Mouse (Mus musculus) midbrain, postnatal 0 days (tissue): ENCODE measurements around the gene Pik3ap1. TPM values are rescaled to one million over a fixed set of nuclear protein-coding genes. Genes with fewer than 3 reads are reported as not detected.

Experiments used
- ATAC-seq: fragments of 200-750 bp; cut with Nextera tagmentation; 2 replicates; pipeline ENCODE4 v1.8.0; 2017; ENCODE audit warnings: moderate number of reproducible peaks, mild to moderate bottlenecking, moderate TSS enrichment, moderate library complexity; ENCODE audit not compliant: low FRiP score
- DNase-seq: peaks from one replicate; pipeline ENCODE4 v3.0.0-alpha.2; 2015; ENCODE audit warnings: low spot score
- H3K27ac ChIP-seq: fragments of 300-500 bp; sonication (generic); 2 replicates; pipeline ENCODE4 v1.5.1; 2014; ENCODE audit warnings: low read depth, mild to moderate bottlenecking, low read length, mixed read lengths
- H3K27me3 ChIP-seq: fragments of 300-500 bp; sonication (generic); 2 replicates; pipeline ENCODE4 v1.6.1; 2014; ENCODE audit warnings: low read length, control low read depth, mixed read lengths; ENCODE audit not compliant: insufficient read depth
- H3K36me3 ChIP-seq: fragments of 300-500 bp; sonication (generic); 2 replicates; pipeline ENCODE4 v1.6.1; 2014; ENCODE audit warnings: low read length, control low read depth, mixed read lengths; ENCODE audit not compliant: insufficient read depth
- H3K4me1 ChIP-seq: fragments of 300-500 bp; sonication (generic); 2 replicates; pipeline ENCODE4 v1.6.1; 2014; ENCODE audit warnings: mild to moderate bottlenecking, control low read depth, antibody characterized with exemption, low read length, mixed read lengths; ENCODE audit not compliant: insufficient read depth
- H3K4me2 ChIP-seq: fragments of 300-500 bp; sonication (generic); 2 replicates; pipeline ENCODE4 v1.6.1; 2014; ENCODE audit warnings: low read depth, mild to moderate bottlenecking, low read length, mixed read lengths; ENCODE audit not compliant: poor library complexity, severe bottlenecking
- H3K4me3 ChIP-seq: fragments of 300-500 bp; sonication (generic); 2 replicates; pipeline ENCODE4 v1.5.1; 2014; ENCODE audit warnings: low read depth, mild to moderate bottlenecking, low read length, moderate library complexity
- H3K9ac ChIP-seq: fragments of 300-500 bp; sonication (generic); replicated peaks from 2 replicates; pipeline ENCODE4 v1.6.1; 2014; ENCODE audit warnings: mild to moderate bottlenecking, low read length, moderate library complexity, mixed read lengths; ENCODE audit not compliant: poor library complexity, severe bottlenecking
- H3K9me3 ChIP-seq: fragments of 300-500 bp; sonication (generic); 2 replicates; pipeline ENCODE4 v1.6.1; 2016; ENCODE audit warnings: low read length, control low read depth
- CTCF ChIP-seq: IDR thresholded peaks from 2 replicates; pipeline ENCODE4 v1.5.1; 2016; ENCODE audit warnings: antibody characterized with exemption, mild to moderate bottlenecking
- WGBS: fragments of 180-500 bp; shearing (Covaris S2); extraction: QIAGEN DNeasy Blood & Tissue Kit; methylation state at CpG from one replicate; pipeline ENCODE4 v1.1.7; 2014; 5-methylcytosine and 5-hydroxymethylcytosine counted together
- polyA plus RNA-seq: library from polyadenylated mRNA; unstranded; fragments of >200 nt; fragmentation: Nextera tagmentation; extraction: Ambion mirVana; gene quantifications from 2 replicates; pipeline ENCODE4 v1.2.1, GENCODE M21; 2015
- total RNA-seq: library from RNA; depleted of rRNA; stranded (reverse); fragments of >200 nt; gene quantifications from 2 replicates; pipeline ENCODE4 v1.2.3, GENCODE M21; 2014

Gene Pik3ap1
- total and polyA plus RNA-seq, 2 experiments from 2014 or later = 1.6 to 3.1 TPM

DNA sequence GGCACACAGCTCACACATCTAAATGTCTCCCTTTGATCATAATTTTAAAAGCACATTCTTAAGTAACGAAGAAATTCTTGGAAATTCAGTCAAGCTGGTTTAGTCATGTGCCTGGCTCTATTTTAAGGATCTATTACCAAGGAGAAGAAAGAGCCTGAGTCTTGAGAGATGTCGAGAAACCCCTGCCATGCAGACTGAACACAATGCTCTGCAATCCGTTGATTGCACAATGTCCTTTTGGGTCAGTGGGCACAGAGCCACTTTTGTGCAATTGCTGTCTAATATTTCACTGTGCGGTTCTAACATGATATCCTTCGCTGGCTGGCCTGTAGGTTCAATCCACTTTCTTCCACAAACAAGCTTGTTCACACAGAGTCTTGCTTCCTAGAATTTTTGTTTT, 33.1 kb upstream of the Pik3ap1 start:
- no peaks in the 10 kb centered on the region for H3K27me3 ChIP-seq
- no peaks in the 10 kb centered on the region for H3K4me1 ChIP-seq
- no peaks in the 10 kb centered on the region for H3K9me3 ChIP-seq
- 60% methylated on average over 5 of the region's 5 CpGs for WGBS
- TF ChIP-seq CTCF = no peak
- no peak overlapping the region for H3K4me2 ChIP-seq
- no peak overlapping the region for H3K9ac ChIP-seq
- DNase-seq (no peak), ATAC-seq (no peak)
- H3K4me3 ChIP-seq = no peak overlapping the region
- no peaks in the 10 kb centered on the region for H3K36me3 ChIP-seq
- no peak overlapping the region for H3K27ac ChIP-seq

DNA sequence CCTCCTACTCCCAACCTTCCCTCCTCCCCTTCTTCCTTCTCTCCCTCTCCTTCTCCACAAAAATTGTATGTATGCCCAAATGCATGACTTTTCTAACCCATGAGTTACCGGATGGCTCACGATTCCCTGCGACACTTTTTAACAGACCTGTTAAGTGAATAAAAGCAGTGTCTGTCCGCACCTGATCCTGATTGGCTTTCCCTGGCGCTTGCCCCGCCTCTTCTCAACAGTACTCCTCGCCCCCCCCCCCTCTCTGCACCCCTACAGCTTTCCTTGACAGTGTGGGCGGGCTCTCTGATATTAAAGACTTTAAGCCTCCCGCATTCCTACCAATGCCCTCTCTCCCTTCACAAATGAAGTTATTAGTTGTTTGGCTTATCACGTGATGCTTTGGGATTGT, 31.3 kb upstream of the Pik3ap1 start:
- WGBS = 42% methylated on average over 10 of the region's 10 CpGs
- no peaks in the 10 kb centered on the region for H3K27me3 ChIP-seq

DNA sequence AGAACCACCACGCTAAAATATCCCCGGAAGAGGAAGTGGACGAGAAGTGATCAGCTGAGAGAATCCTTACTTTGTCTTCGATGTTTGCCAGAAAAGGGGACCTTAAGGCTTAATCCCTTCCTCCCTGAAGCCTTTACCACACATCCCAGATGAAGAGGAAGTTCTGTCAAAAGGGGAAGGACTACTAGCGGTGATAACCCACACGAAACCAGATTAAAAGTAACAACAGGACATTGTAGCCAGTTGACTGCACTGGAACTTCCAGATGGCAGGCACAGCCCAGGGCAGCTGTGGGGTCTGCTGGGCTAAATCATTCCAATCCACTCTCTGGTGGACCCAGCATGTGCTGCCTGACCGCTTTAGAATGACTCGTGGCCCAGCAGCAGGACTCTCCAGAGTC, 17.7 kb upstream of the Pik3ap1 start:
- H3K4me3 ChIP-seq = no peak overlapping the region
- DNase-seq (no peak), ATAC-seq (no peak)
- no peaks in the 10 kb centered on the region for H3K4me1 ChIP-seq
- no peak for TF ChIP-seq CTCF
- no peaks in the 10 kb centered on the region for H3K36me3 ChIP-seq
- H3K27me3 ChIP-seq = no peaks in the 10 kb centered on the region
- H3K27ac ChIP-seq = no peak overlapping the region
- no peak overlapping the region for H3K9ac ChIP-seq
- WGBS = 82% methylated on average over 8 of the region's 8 CpGs
- H3K4me2 ChIP-seq = no peak overlapping the region
- no peaks in the 10 kb centered on the region for H3K9me3 ChIP-seq

More for the DNA sequence above, 31.3 kb upstream of the Pik3ap1 start:
- Histone ChIP-seq H3K9ac (no peak overlapping the region), H3K27ac (no peak overlapping the region), H3K36me3 (no peaks in the 10 kb centered on the region), H3K9me3 (no peaks in the 10 kb centered on the region), H3K4me1 (no peaks in the 10 kb centered on the region), H3K4me3 (no peak overlapping the region), H3K4me2 (no peak overlapping the region)
- DNase-seq = no peak
- ATAC-seq = no peak
- no peak for TF ChIP-seq CTCF

DNA sequence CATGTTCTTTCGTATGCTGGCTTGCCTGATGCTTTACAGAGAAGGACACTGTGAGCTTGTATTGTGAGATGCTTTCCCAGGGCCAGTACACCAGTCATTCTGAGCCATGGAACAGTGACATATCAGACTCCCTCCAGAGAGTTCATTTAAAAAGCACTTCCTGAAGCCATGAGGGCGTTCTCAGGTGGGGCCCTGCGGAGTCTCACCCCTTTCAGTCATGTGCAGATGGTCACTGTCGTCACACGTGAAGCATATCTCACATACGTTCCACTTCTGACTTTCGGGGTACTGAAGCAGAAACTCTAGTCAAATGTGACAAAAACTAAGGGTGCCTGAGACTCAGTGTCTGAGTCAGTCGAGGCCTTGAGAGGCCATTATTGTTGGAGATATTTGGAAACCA, 6.0 kb upstream of the Pik3ap1 start:
- H3K4me1 ChIP-seq = no peaks in the 10 kb centered on the region
- H3K27me3 ChIP-seq = no peaks in the 10 kb centered on the region
- ATAC-seq = no peak
- H3K4me3 ChIP-seq = no peak overlapping the region
- WGBS = 89% methylated on average over 8 of the region's 8 CpGs
- no peak overlapping the region for H3K9ac ChIP-seq
- H3K4me2 ChIP-seq = no peak overlapping the region
- no peak overlapping the region for H3K27ac ChIP-seq
- TF ChIP-seq CTCF = no peak
- H3K36me3 ChIP-seq = no peaks in the 10 kb centered on the region
- H3K9me3 ChIP-seq = no peaks in the 10 kb centered on the region
- no peak for DNase-seq

DNA sequence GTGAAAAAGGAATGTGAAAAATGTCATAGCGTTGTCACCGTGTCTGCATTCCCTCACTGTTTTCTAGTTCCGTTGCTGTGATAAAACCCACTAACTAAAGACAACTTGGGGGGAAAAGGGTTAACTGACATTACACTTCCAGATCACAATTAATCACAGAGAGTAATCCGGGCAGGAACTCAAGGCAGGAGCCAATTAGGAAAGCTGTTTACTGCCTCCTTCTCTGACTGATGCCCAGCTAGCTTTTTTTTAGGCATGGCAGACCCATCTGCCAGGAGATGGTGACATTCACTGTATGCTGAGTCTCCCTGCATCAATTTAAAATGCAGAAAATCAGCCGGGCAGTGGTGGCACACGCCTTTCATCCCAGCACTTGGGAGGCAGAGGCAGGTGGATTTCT, 4.4 kb upstream of the Pik3ap1 start:
- Histone ChIP-seq H3K4me2 (no peak overlapping the region), H3K27me3 (peaks cover 11% of the 10 kb centered on the region), H3K27ac (no peak overlapping the region), H3K9me3 (no peaks in the 10 kb centered on the region), H3K9ac (no peak overlapping the region), H3K36me3 (no peaks in the 10 kb centered on the region), H3K4me3 (no peak overlapping the region), H3K4me1 (peaks cover 8% of the 10 kb centered on the region; the same call in 1 of the 2 replicates)
- peak; percentile 64 for DNase-seq
- WGBS = 56% methylated on average over 6 of the region's 6 CpGs
- no peak for TF ChIP-seq CTCF
- ATAC-seq = no peak

DNA sequence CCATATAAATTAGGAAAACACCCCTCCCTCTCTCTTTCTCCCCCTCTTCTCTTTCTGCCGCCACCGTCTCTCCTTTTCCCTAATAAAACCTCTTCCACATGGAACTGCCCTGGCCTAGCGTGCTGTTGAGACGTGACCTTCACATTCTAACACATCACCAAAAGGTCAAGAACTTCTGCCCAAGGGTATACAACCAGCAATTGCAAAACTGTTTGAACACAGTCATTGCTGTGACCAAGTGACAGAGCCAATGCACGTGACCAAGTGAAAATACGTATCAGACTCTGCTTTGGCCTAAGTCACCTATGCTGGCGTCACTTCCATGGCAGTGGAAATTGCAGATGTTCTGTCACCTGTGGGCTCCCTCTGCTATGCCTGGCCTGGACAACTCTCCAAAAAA, 3.3 kb upstream of the Pik3ap1 start:
- Histone ChIP-seq H3K27ac (no peak overlapping the region), H3K9ac (no peak overlapping the region), H3K27me3 (peaks cover 15% of the 10 kb centered on the region), H3K4me2 (no peak overlapping the region), H3K4me1 (peaks cover 8% of the 10 kb centered on the region; the same call in 1 of the 2 replicates), H3K9me3 (no peaks in the 10 kb centered on the region), H3K36me3 (no peaks in the 10 kb centered on the region), H3K4me3 (no peak overlapping the region)
- WGBS = 96% methylated on average over 7 of the region's 7 CpGs
- DNase-seq (no peak), ATAC-seq (no peak)
- no peak for TF ChIP-seq CTCF

DNA sequence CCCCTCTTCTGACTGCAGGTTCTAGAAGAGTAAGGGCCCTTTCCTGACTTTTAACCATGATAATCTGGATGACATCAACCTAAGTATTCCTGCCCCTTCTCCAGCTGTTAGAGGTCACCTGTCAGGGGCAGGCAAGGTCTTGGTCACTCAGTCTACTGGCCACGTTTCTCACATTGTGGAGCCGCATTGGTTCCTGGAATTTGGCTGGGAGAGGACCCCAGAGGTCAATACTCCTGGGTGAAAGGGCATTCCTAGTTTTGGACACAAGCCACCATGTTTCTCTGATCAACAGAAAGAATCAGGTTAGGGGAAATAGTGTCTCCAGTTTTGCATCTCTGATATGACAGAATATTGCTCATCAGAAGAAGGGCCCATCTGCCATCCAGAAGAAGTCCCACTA, 2.4 kb upstream of the Pik3ap1 start:
- no peak for TF ChIP-seq CTCF
- DNase-seq = no peak
- H3K27me3 ChIP-seq = peaks cover 15% of the 10 kb centered on the region
- H3K4me3 ChIP-seq = no peak overlapping the region
- WGBS = 82% methylated on average over 2 of the region's 2 CpGs
- H3K9me3 ChIP-seq = no peaks in the 10 kb centered on the region
- ATAC-seq = no peak
- H3K36me3 ChIP-seq = no peaks in the 10 kb centered on the region
- peaks cover 8% of the 10 kb centered on the region; the same call in 1 of the 2 replicates for H3K4me1 ChIP-seq
- H3K4me2 ChIP-seq = no peak overlapping the region
- no peak overlapping the region for H3K27ac ChIP-seq
- H3K9ac ChIP-seq = no peak overlapping the region
